ENCODE assay signal across 22 mouse cellular contexts in genomic region chr16:48446161-48446925, GRCm38 (mm10). TPM values are rescaled to one million over a fixed set of nuclear protein-coding genes. Genes with fewer than 3 reads are reported as not detected.
A peak's percentile ranks its signal among the peaks of the same experiment; 100 is the strongest.
DNase-seq lines count a peak whose midpoint lies in the region; ATAC-seq and TF ChIP-seq lines count a peak whose summit lies in the region.
"Had no signal": no experiment of that assay in that cellular context is flagged by ENCODE, and none has a peak within 500 bp of the region (broad histone marks: within the 10 kb centered on the region; RNA-seq: fewer than 3 reads in every experiment).

No protein-coding gene starts in this region.

- 85% methylated on average over 8 of the region's 8 CpGs for WGBS in midbrain, embryonic 11.5 days
- WGBS in midbrain, embryonic 10.5 days, result 84% methylated on average over 8 of the region's 8 CpGs
- WGBS in hindbrain, postnatal 0 days, result 54% methylated on average over 8 of the region's 8 CpGs
- WGBS in midbrain, embryonic 16.5 days, result 67% methylated on average over 8 of the region's 8 CpGs

- intact Hi-C loops in left cerebral cortex, postnatal 14 days (cut with DNase I), result no loop called here

- no peak overlapping the region for H3K27ac ChIP-seq in midbrain, embryonic 11.5 days (ENCODE audit: low read depth, low read length)
- no peak overlapping the region for H3K27ac ChIP-seq in midbrain, embryonic 10.5 days (replicated peaks)
- H3K27ac ChIP-seq in hindbrain, postnatal 0 days, result no peak overlapping the region
- H3K27ac ChIP-seq in midbrain, embryonic 16.5 days (ENCODE audit: low read length), result no peak overlapping the region
- H3K27ac ChIP-seq: embryonic facial prominence, embryonic 13.5 days; forebrain, embryonic 12.5 days; heart, embryonic 10.5 days had no signal

- no peaks in the 10 kb centered on the region for H3K4me1 ChIP-seq in midbrain, embryonic 11.5 days (ENCODE audit: control insufficient read depth, insufficient read depth, low read length)
- H3K4me1 ChIP-seq in midbrain, embryonic 10.5 days, result peaks cover 3% of the 10 kb centered on the region; the same call in 1 of the 2 replicates
- no peaks in the 10 kb centered on the region for H3K4me1 ChIP-seq in hindbrain, postnatal 0 days (ENCODE audit: insufficient read depth, low read length)
- H3K4me1 ChIP-seq in midbrain, embryonic 16.5 days (ENCODE audit: control insufficient read depth, insufficient read depth, low read length), result no peaks in the 10 kb centered on the region; the same call in none of the 2 replicates
- H3K4me1 ChIP-seq: embryonic facial prominence, embryonic 13.5 days; forebrain, embryonic 12.5 days; heart, embryonic 10.5 days had no signal

- no peak overlapping the region for H3K4me3 ChIP-seq in midbrain, embryonic 11.5 days (ENCODE audit: low read depth, low read length)
- no peak overlapping the region for H3K4me3 ChIP-seq in midbrain, embryonic 10.5 days
- H3K4me3 ChIP-seq in hindbrain, postnatal 0 days (ENCODE audit: low read length), result no peak overlapping the region
- no peak overlapping the region for H3K4me3 ChIP-seq in midbrain, embryonic 16.5 days (ENCODE audit: low read depth, low read length)
- H3K4me3 ChIP-seq: embryonic facial prominence, embryonic 13.5 days; forebrain, embryonic 12.5 days; heart, embryonic 10.5 days had no signal

- H3K36me3 ChIP-seq in midbrain, embryonic 11.5 days (ENCODE audit: control insufficient read depth, insufficient read depth, low read length), result no peaks in the 10 kb centered on the region
- H3K36me3 ChIP-seq in midbrain, embryonic 10.5 days, result no peaks in the 10 kb centered on the region
- no peaks in the 10 kb centered on the region for H3K36me3 ChIP-seq in hindbrain, postnatal 0 days (ENCODE audit: insufficient read depth, low read length)
- no peaks in the 10 kb centered on the region for H3K36me3 ChIP-seq in midbrain, embryonic 16.5 days (ENCODE audit: control insufficient read depth, insufficient read depth, low read length)
- H3K36me3 ChIP-seq: embryonic facial prominence, embryonic 13.5 days; forebrain, embryonic 12.5 days; heart, embryonic 10.5 days had no signal

- ATAC-seq in midbrain, embryonic 11.5 days (ENCODE audit: low FRiP score), result no peak
- ATAC-seq in hindbrain, postnatal 0 days, result no peak
- ATAC-seq in midbrain, embryonic 16.5 days, result peak; percentile 60; the same call in 1 of the 2 replicates
- ATAC-seq: inflammation-experienced regulatory T-cells, adult 6 months had no signal

- no peaks in the 10 kb centered on the region for H3K27me3 ChIP-seq in midbrain, embryonic 11.5 days (ENCODE audit: control insufficient read depth, insufficient read depth, low read length)
- no peaks in the 10 kb centered on the region for H3K27me3 ChIP-seq in midbrain, embryonic 10.5 days (ENCODE audit: low read depth, poor library complexity, severe bottlenecking)
- no peaks in the 10 kb centered on the region for H3K27me3 ChIP-seq in hindbrain, postnatal 0 days (ENCODE audit: insufficient read depth, low read length)
- H3K27me3 ChIP-seq in midbrain, embryonic 16.5 days (ENCODE audit: control insufficient read depth, insufficient read depth, low read depth, low read length), result no peaks in the 10 kb centered on the region
- H3K27me3 ChIP-seq: embryonic facial prominence, embryonic 13.5 days; forebrain, embryonic 12.5 days had no signal

- no peak overlapping the region for H3K4me2 ChIP-seq in midbrain, embryonic 11.5 days
- no peak overlapping the region for H3K4me2 ChIP-seq in hindbrain, postnatal 0 days (ENCODE audit: low read depth, low read length)
- H3K4me2 ChIP-seq in midbrain, embryonic 16.5 days (ENCODE audit: low read length), result no peak overlapping the region
- H3K4me2 ChIP-seq: embryonic facial prominence, embryonic 13.5 days; forebrain, embryonic 12.5 days had no signal

- no peak for TF ChIP-seq CTCF in hindbrain, postnatal 0 days (IDR thresholded peaks at IDR 0.05; ENCODE audit: low read depth)

- no peaks in the 10 kb centered on the region for H3K9me3 ChIP-seq in midbrain, embryonic 11.5 days (ENCODE audit: control insufficient read depth, low read length)
- no peaks in the 10 kb centered on the region for H3K9me3 ChIP-seq in midbrain, embryonic 10.5 days (replicated peaks)
- H3K9me3 ChIP-seq in hindbrain, postnatal 0 days (ENCODE audit: low read length), result no peaks in the 10 kb centered on the region
- no peaks in the 10 kb centered on the region for H3K9me3 ChIP-seq in midbrain, embryonic 16.5 days (replicated peaks; ENCODE audit: control insufficient read depth, low read length, poor library complexity, severe bottlenecking)
- H3K9me3 ChIP-seq: embryonic facial prominence, embryonic 13.5 days; forebrain, embryonic 12.5 days; heart, embryonic 10.5 days had no signal

- no peak overlapping the region for H3K9ac ChIP-seq in midbrain, embryonic 11.5 days (ENCODE audit: low read length)
- H3K9ac ChIP-seq in hindbrain, postnatal 0 days (replicated peaks; ENCODE audit: low read length), result no peak overlapping the region
- no peak overlapping the region for H3K9ac ChIP-seq in midbrain, embryonic 16.5 days (ENCODE audit: low read depth, low read length)
- H3K9ac ChIP-seq: embryonic facial prominence, embryonic 13.5 days; forebrain, embryonic 12.5 days had no signal

- DNase-seq in midbrain, embryonic 11.5 days (ENCODE audit: low spot score, missing footprints), result peak; percentile 1
- DNase-seq in midbrain, embryonic 10.5 days (ENCODE audit: low spot score), result no peak
- peak; percentile 11 for DNase-seq in hindbrain, postnatal 0 days (ENCODE audit: low spot score)
- DNase-seq in left cerebral cortex, postnatal 14 days (ENCODE audit: low spot score in 2 of 2), result no peak
- DNase-seq in frontal cortex, adult 2 months (ENCODE audit: extremely low spot score in 1 of 2, low spot score in 1 of 2), result no peak
- DNase-seq: adrenal gland, adult 2 months; adrenal gland, postnatal 25 days; cerebellum, adult 18-20 months; cerebellum, adult 9-11 months; cerebellum, postnatal 36 days; gastrocnemius, postnatal 10 days; heart, adult 18-20 months; heart, postnatal 10 days; heart, postnatal 4 days had no signal

RNA-seq across cellular contexts. Expression of gene Morc1, which starts 15.3 kb away (rescaled TPM):
- polyA plus RNA-seq in midbrain, embryonic 11.5 days (2014; fragmentation: Nextera tagmentation; extraction: Ambion mirVana), result not detected in 2 replicates
- 0.07 TPM in 1 of 2 replicates, not detected in the other for polyA plus RNA-seq in midbrain, embryonic 10.5 days (2016; fragmentation: Nextera tagmentation; extraction: Ambion mirVana)
- total RNA-seq in hindbrain, postnatal 0 days (2014; rRNA removed), result 0.21 TPM in 1 of 2 replicates, not detected in the other
- polyA plus RNA-seq in hindbrain, postnatal 0 days (2015; fragmentation: Nextera tagmentation; extraction: Ambion mirVana), result 0.11 and 0.20 TPM in 2 replicates
- polyA plus RNA-seq in midbrain, embryonic 16.5 days (2015; fragmentation: Nextera tagmentation; extraction: Ambion mirVana), result 0.11 TPM in 1 of 2 replicates, not detected in the other
- under 1 TPM in 1 of 2 experiments, not detected in 1; 0.22 TPM for total RNA-seq in left cerebral cortex, postnatal 14 days (2021)
- polyA plus RNA-seq in frontal cortex, adult 2 months (2012; rRNA removed), result 0.06 and 0.14 TPM in 2 replicates
- total RNA-seq: adrenal gland, adult 2 months; adrenal gland, postnatal 25 days; gastrocnemius, postnatal 10 days; gastrocnemius, postnatal 4 days; heart, adult 18-20 months; heart, postnatal 4 days had no signal
- polyA plus RNA-seq: adrenal gland, adult 2 months; embryonic facial prominence, embryonic 13.5 days; forebrain, embryonic 12.5 days; heart, embryonic 14.5 days had no signal

RNA-seq across cellular contexts. Expression of gene Gm5485, which starts 34.1 kb away (rescaled TPM):
- polyA plus RNA-seq in midbrain, embryonic 11.5 days (2014; fragmentation: Nextera tagmentation; extraction: Ambion mirVana), result not detected in 2 replicates
- not detected in 2 replicates for polyA plus RNA-seq in midbrain, embryonic 10.5 days (2016; fragmentation: Nextera tagmentation; extraction: Ambion mirVana)
- total RNA-seq in hindbrain, postnatal 0 days (2014; rRNA removed), result not detected in 2 replicates
- not detected in 2 replicates for polyA plus RNA-seq in hindbrain, postnatal 0 days (2015; fragmentation: Nextera tagmentation; extraction: Ambion mirVana)
- polyA plus RNA-seq in midbrain, embryonic 16.5 days (2015; fragmentation: Nextera tagmentation; extraction: Ambion mirVana), result not detected in 2 replicates
- total RNA-seq in left cerebral cortex, postnatal 14 days (2021), result not detected
- polyA plus RNA-seq in frontal cortex, adult 2 months (2012; rRNA removed), result not detected in 2 replicates
- total RNA-seq: adrenal gland, adult 2 months; adrenal gland, postnatal 25 days; ES-E14; gastrocnemius, postnatal 10 days; gastrocnemius, postnatal 4 days; heart, adult 18-20 months; heart, postnatal 10 days; heart, postnatal 4 days had no signal
- polyA plus RNA-seq: adrenal gland, adult 2 months; embryonic facial prominence, embryonic 13.5 days; forebrain, embryonic 12.5 days; heart, embryonic 10.5 days; heart, embryonic 14.5 days had no signal

Comparison
In these comparisons a context has a peak if more than half of its experiments do, and no peak if none do; other contexts are left out.
1. DNase-seq: peak in midbrain, embryonic 11.5 days (single experiment) and hindbrain, postnatal 0 days (single experiment); none in midbrain, embryonic 10.5 days (single experiment), left cerebral cortex, postnatal 14 days (0 of 2) and frontal cortex, adult 2 months (0 of 2).